Mouse (Mus musculus) heart, postnatal 10 days (tissue): Measurements from ENCODE around the gene Gm20388. TPM values are rescaled to one million over a fixed set of nuclear protein-coding genes. Genes with fewer than 3 reads are reported as not detected.
"Not testable (repeated sequence)": the region's sequence is repeated elsewhere in the genome, so short reads cannot be mapped to it uniquely, and the experiment has no call there.

ENCODE experiments used
- DNase-seq, 2 experiments: peaks; one replicate each; pipeline ENCODE4 v3.0.0; 2021
- intact Hi-C: fragments of 180-260 bp; cut with DNase I; formaldehyde crosslinking; loops from one replicate; pipeline ENCODE4 v1.15.1; 2025
- total RNA-seq, 2 experiments: library from RNA; stranded (reverse); gene quantifications; 2 replicates each; pipeline ENCODE4 v1.2.3; 2021

Gm20388 gene
- total RNA-seq, 2 experiments from 2014 or later: 2.0 to 2.2 TPM

DNA sequence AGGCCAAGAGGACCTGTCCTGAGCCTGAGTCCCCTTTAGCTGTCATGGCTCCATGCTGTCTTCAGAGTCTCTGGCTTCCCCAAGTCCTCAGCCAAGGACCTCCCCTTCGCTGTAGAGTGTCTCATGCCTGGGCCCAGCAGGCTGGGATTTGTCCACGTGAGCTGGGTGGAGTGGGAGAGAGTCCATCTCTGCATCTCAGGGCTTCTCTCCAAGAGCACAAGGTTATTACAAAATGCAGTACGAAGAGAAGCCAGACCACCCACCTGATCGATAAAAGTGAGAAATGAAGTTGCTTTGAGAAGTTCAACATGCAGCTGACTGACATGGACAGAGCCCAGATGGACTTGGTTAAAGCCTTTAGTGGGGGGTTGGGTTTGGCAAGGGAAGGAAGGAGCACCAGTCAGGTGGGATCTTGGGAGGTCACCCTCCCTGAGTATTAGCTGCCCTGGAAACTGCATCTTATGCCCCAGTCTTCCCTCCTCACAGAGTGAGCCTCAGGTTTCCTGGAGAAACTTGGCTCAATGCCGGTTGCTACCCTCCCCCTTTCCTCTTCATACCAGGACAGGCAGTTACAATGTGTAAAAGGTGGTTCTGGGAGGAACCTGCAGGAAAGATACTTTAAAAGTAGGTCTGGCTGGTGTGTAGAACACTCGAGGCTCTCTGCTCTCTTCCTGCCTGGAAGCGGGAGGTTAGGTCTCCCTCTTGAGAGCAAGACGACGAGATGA lies 2705.7 kb downstream of the Gm20388 start:
- intact Hi-C loops: loop anchor here (5.0 to 10.0 kb wide), 2 partner anchors 196 to 578 kb away; no protein-coding TSS in a partner anchor
- peak in 1 of 2 experiments; percentile 48 for DNase-seq

- intact Hi-C loops: loop anchor here (1.0 to 10.0 kb wide), 4 partner anchors 61 to 577 kb away; no protein-coding TSS in a partner anchor
- peak; percentile 85 to 94 for DNase-seq
Measured at GRCm38 (mm10) chr8:122617947-122618546, 2707.4 kb downstream of the Gm20388 start.

DNA sequence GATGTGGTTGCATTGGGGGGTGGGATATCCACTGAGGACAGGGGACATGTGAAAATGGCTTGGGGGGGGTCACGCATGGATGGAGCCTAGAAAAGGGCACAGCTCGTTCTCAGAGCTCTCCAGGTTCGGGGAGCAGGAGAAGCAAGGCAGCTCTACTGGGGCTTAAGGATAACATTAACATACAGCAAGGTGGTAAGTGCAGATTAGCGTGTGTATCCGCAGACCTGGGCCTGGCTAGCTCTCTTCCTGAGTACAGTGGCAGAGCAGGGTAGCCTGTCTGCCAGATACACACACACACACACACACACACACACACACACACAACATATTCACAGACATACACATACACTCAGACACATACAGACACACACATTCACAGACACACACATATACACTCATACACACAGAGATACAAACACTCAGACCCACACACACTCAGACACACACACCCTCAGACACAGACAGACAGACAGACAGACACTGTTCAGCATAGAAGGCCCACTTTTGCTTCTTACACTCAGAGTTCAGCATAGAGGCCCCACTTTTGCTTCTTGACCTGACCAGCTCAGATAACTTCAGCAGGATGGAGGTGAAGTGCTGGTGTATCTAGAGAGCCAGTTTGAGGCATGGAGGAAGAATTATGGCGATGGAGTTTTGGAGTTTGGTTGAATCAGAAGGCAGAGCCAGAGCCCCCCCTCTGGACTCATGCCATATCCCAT lies 2708.2 kb downstream of the Gm20388 start:
- intact Hi-C loops: loop anchor here (1.0 to 10.0 kb wide), 4 partner anchors 60 to 576 kb away; no protein-coding TSS in a partner anchor

GRCm38 (mm10) chr8:122620446-122620845 lies 2709.8 kb downstream of the Gm20388 start:
- DNase-seq: no peak
- intact Hi-C loops: no loop called here

More for the DNA sequence above, 2708.2 kb downstream of the Gm20388 start:
- DNase-seq: no peak

DNA sequence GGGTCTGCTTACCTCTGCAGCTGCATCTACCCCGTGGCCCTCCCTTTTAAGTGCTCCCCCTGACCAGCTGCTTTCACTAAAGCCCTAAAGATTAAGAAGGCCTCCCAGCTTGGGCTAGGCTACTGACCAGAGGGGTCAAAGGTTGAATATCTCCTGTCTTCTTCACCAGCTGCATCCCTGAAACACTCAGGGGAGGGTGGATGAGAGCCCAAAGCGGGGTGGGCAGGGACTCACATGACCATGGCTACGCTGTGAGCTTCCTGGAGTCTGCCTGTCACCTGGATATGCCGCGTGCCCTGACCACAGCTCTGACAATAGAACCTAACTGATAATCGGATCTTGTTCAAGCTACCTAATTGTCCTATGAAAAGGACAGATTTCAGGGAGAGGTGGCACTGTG lies 2712.1 kb downstream of the Gm20388 start, which contains the start of gene Pabpn1l:
Gene Pabpn1l, minus strand, starts transcription at position 13 of the 400 bp plus-strand sequence.
- intact Hi-C loops: no loop called here
- DNase-seq: no peak

- intact Hi-C loops: no loop called here
- DNase-seq: peak in 1 of 2 experiments; percentile 50
Measured at GRCm38 (mm10) chr8:122623844-122624642, 2713.4 kb downstream of the Gm20388 start.

DNA sequence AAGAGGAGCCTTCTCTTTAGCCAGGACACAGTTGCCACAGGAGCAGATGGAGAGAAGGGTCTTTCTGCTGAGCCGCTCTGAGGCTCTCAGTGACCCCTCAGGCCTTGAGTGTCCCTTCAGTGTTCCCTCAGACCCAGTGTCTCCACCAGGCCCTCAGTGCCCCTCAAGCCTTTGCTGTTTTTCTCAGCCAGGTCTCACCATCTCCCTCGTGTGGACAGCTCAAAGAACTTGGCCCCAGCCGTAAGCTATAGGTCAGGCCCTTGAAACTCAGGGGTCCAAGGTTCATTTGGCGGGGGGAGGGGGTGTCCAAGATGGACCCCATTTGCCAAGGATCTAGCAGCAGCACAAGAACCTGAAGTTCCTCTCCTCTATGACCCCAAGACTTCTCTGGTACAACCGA lies 2714.0 kb downstream of the Gm20388 start:
- no peak for DNase-seq
- intact Hi-C loops: no loop called here

GRCm38 (mm10) chr8:122625811-122626210 lies 2715.2 kb downstream of the Gm20388 start:
- DNase-seq: no peak

GRCm38 (mm10) chr8:122626896-122627295 lies 2716.3 kb downstream of the Gm20388 start:
- no peak for DNase-seq
- intact Hi-C loops: no loop called here

More at GRCm38 (mm10) chr8:122625811-122626210, 2715.2 kb downstream of the Gm20388 start:
- intact Hi-C loops: no loop called here

DNA sequence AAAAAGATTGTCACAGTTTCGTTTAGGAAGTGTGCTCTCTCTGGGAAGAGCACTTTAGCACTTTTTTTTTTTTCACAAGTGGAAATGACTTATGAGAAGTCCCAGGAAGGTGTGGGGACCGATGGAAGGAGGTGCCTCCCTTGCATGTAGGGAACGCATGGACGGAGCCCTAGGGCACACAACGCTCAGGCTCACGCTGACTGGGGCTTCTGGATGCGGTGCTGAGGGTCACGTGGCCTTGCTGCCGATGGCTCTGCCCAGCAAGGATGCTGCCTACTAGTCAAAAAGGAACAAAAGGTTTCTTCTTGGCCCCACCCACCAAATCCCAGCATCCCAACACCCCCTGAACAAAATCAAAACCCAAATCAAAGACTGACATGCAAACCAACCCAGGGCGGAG lies 2718.7 kb downstream of the Gm20388 start:
- no peak for DNase-seq
- intact Hi-C loops: no loop called here

GRCm38 (mm10) chr8:122630696-122631095 lies 2720.1 kb downstream of the Gm20388 start:
- DNase-seq: no peak
- intact Hi-C loops: no loop called here

DNA sequence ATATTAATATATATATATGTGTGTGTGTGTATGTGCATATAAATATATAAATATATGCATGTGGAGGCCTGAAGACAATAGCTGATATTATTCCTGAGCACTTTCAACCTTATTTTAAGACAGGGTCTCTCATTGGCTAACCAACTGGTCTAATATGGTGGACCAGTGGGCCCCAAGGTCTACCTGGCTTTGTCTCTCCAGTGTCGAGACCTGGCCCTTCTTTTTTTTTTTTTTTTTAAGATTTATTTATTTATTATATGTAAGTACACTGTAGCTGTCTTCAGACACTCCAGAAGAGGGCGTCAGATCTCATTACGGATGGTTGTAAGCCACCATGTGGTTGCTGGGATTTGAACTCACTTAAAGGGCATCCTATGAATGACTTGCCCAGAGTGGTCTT lies 2721.5 kb downstream of the Gm20388 start:
- DNase-seq, intact Hi-C loops: not testable (repeated sequence)

DNA sequence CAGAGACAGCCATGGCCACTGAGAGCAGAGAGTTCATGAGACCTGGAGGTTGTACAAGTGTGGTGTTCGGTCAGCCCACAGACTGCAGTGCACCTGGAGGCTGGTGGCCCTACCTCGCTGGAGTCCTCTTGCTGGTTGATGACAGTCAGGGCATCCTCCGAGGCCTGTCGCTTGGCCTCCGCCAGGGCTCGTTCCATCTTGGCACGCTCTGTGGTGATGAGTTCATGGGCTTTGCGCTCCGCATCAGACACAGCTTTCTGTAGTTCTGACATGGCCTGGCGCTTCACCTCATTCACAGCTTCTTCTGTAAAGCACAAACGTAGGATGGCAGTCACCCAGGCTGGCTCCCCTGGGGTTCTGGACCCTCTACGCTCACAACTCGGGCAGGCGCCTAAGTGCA lies 2722.6 kb downstream of the Gm20388 start:
- DNase-seq: no peak
- intact Hi-C loops: no loop called here

GRCm38 (mm10) chr8:122635878-122636802 lies 2725.5 kb downstream of the Gm20388 start:
- intact Hi-C loops: loop anchor here (5.0 kb wide), 1 partner anchor 41 kb away; no protein-coding TSS in a partner anchor

DNA sequence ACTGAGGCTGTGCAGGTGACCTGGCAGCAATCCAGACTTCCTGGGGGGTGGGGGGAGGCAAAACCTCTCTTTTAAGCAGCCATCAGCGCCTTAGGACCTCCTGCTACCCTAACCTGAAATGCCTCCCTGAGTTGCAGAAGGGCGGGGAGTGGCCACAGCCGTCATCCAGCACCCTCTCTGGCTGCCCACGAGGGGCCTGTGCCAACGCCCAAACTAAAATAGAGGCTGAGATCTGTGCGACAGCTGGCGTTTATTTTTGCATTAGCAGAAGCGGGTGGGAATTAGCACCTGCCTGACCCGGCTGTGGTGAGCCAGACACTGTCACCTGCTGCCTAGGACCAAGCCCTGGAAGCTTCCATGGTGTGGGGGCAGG lies 2726.1 kb downstream of the Gm20388 start:
- DNase-seq: peak; percentile 74 to 79
- intact Hi-C loops: loop anchor here (5.0 kb wide), 1 partner anchor 41 kb away; no protein-coding TSS in a partner anchor

More at GRCm38 (mm10) chr8:122635878-122636802, 2725.5 kb downstream of the Gm20388 start:
- no peak for DNase-seq

DNA sequence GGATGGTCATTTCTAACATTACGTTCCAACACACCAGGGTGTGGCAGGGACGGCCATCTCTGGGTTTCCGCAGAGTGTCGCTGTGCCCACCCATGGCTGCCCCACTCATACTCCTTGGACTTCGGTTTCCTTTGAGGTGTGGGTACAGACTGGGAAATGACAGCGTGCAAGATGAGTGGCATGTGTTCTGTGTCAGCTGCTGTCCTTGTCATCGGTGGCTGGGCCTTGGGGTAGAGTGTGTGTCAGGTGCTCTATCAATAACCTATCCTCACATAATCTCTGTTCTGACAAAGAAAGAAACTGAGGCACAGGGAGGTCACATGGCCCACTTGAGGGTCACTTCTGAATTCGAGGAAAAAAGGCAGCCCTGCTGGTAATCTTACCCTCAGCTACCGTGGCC lies 2726.6 kb downstream of the Gm20388 start:
- intact Hi-C loops: loop anchor here (5.0 kb wide), 1 partner anchor 40 kb away; no protein-coding TSS in a partner anchor
- no peak for DNase-seq

- DNase-seq: no peak
- intact Hi-C loops: loop anchor here (5.0 kb wide), 1 partner anchor 39 kb away; no protein-coding TSS in a partner anchor
Measured at GRCm38 (mm10) chr8:122638601-122639000, 2728.0 kb downstream of the Gm20388 start.

- DNase-seq: peak; percentile 84 to 88
- intact Hi-C loops: loop anchor here (5.0 kb wide), 1 partner anchor 38 kb away; no protein-coding TSS in a partner anchor
Measured at GRCm38 (mm10) chr8:122639521-122640248, 2729.0 kb downstream of the Gm20388 start.
